ENCODE assay signal across 8 mouse cellular contexts in the genomic region with DNA sequence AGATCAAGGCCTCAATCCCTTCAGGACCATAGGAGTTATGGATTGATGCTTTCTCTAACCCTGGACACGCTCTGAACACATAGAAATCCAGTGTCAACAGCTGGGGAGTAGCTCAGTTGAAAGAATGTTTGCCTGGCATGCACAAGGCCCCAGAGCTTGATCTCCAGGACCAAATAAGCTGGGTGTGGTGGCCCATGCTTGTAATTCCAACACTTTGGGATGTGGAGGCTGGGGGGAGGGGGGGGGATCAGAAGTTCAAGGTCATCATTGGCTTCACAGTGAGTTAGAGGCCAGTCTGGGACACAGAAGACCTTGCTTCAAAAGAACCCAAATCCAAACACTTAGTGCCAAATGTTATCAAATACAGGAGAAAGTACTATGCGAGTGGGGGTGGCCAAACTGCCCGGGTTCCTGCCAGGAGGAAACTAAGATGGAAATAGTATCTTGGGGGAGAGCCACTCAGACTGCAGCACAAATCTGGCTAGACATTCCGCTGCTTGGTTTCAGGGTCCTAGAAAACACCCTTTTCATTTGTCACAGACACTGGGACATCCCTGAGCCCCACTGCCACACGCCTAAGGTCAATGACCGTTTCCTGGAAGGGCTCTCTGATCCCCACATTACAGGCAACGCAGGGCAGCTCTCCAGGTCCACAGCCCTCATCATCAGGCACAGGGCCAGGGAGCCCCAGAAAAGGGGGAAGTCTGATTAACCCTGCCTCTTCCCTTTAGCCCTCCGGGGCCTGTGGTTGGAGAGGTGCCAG. TPM values are rescaled to one million over a fixed set of nuclear protein-coding genes. Genes with fewer than 3 reads are reported as not detected.
DNase-seq lines count a peak whose midpoint lies in the region; ATAC-seq and TF ChIP-seq lines count a peak whose summit lies in the region.

No protein-coding gene starts in this region.

- H3K4me2 ChIP-seq in embryonic facial prominence, embryonic 13.5 days: peak overlapping the region; percentile 92
- H3K4me2 ChIP-seq in heart, postnatal 0 days (ENCODE audit: low read depth, low read length): peak overlapping the region; percentile 96
- peak overlapping the region; percentile 40 for H3K4me2 ChIP-seq in stomach, postnatal 0 days (replicated peaks; ENCODE audit: low read depth)

- peak overlapping the region; percentile 87 for H3K9ac ChIP-seq in embryonic facial prominence, embryonic 13.5 days
- H3K9ac ChIP-seq in heart, postnatal 0 days (replicated peaks; ENCODE audit: low read depth, low read length): peak overlapping the region; percentile 74; the same call in 1 of the 2 replicates
- H3K9ac ChIP-seq in stomach, postnatal 0 days (ENCODE audit: low read length): peak overlapping the region; percentile 38; the same call in 1 of the 2 replicates

- no peak for TF ChIP-seq CTCF in left cerebral cortex, adult 2 months (IDR thresholded peaks at IDR 0.05)
- no peak for TF ChIP-seq CTCF in heart, postnatal 0 days (IDR thresholded peaks at IDR 0.05; ENCODE audit: low read depth)
- TF ChIP-seq CTCF in stomach, postnatal 0 days (IDR thresholded peaks at IDR 0.05; ENCODE audit: low read depth): no peak

- intact Hi-C loops in left cerebral cortex, adult 2 months (cut with DNase I): no loop called here
- intact Hi-C loops in left cerebral cortex, postnatal 36 days (cut with DNase I): no loop called here

- WGBS in embryonic facial prominence, embryonic 13.5 days: 15% methylated on average over 8 of the region's 8 CpGs
- WGBS in heart, postnatal 0 days: 4% methylated on average over 8 of the region's 8 CpGs
- 9% methylated on average over 8 of the region's 8 CpGs for WGBS in stomach, postnatal 0 days

- no peaks in the 10 kb centered on the region for H3K9me3 ChIP-seq in embryonic facial prominence, embryonic 13.5 days
- no peaks in the 10 kb centered on the region for H3K9me3 ChIP-seq in heart, postnatal 0 days (replicated peaks; ENCODE audit: control insufficient read depth, low read length)
- no peaks in the 10 kb centered on the region for H3K9me3 ChIP-seq in stomach, postnatal 0 days (ENCODE audit: control insufficient read depth, low read length)

- no peak for DNase-seq in left cerebral cortex, adult 2 months (ENCODE audit: extremely low spot score in 1 of 2, low spot score in 2 of 2)
- DNase-seq in left cerebral cortex, adult 8-10 months (ENCODE audit: low spot score in 2 of 2): no peak
- peak; percentile 82 for DNase-seq in heart, postnatal 0 days (ENCODE audit: low spot score)
- DNase-seq in left cerebral cortex, postnatal 36 days (ENCODE audit: low spot score in 2 of 2): peak; percentile 61 to 64
- peak; percentile 42 for DNase-seq in stomach, postnatal 0 days (ENCODE audit: low spot score)
- no peak for DNase-seq in T-cell, adult 2 months (ENCODE audit: low spot score)

- peak overlapping the region; percentile 77; the same call in 1 of the 2 replicates for H3K27ac ChIP-seq in left cerebral cortex, adult 2 months
- peak overlapping the region; percentile 93 for H3K27ac ChIP-seq in embryonic facial prominence, embryonic 13.5 days
- peak overlapping the region; percentile 95 for H3K27ac ChIP-seq in heart, postnatal 0 days (ENCODE audit: low read depth)
- H3K27ac ChIP-seq in stomach, postnatal 0 days (replicated peaks): peak overlapping the region; percentile 76

- H3K4me1 ChIP-seq in embryonic facial prominence, embryonic 13.5 days: peaks cover 75% of the 10 kb centered on the region
- H3K4me1 ChIP-seq in heart, postnatal 0 days (ENCODE audit: control insufficient read depth, insufficient read depth): peaks cover 62% of the 10 kb centered on the region
- peaks cover 18% of the 10 kb centered on the region for H3K4me1 ChIP-seq in stomach, postnatal 0 days (replicated peaks; ENCODE audit: control insufficient read depth, insufficient read depth)

- ATAC-seq in embryonic facial prominence, embryonic 13.5 days (ENCODE audit: insufficient number of reproducible peaks, insufficient read depth, low FRiP score, low TSS enrichment, low read depth): no peak
- peak; percentile 14 for ATAC-seq in heart, postnatal 0 days (ENCODE audit: insufficient read depth, low read depth)
- ATAC-seq in megakaryocyte progenitor cell, adult 5-6 weeks (replicated peaks; ENCODE audit: poor library complexity): peak; percentile 47
- ATAC-seq in stomach, postnatal 0 days (ENCODE audit: low FRiP score, low TSS enrichment): no peak

- H3K27me3 ChIP-seq in embryonic facial prominence, embryonic 13.5 days: no peaks in the 10 kb centered on the region
- H3K27me3 ChIP-seq in heart, postnatal 0 days (ENCODE audit: control insufficient read depth, insufficient read depth, low read length): no peaks in the 10 kb centered on the region
- no peaks in the 10 kb centered on the region for H3K27me3 ChIP-seq in stomach, postnatal 0 days (ENCODE audit: control insufficient read depth, insufficient read depth, low read length)

- H3K36me3 ChIP-seq in embryonic facial prominence, embryonic 13.5 days: no peaks in the 10 kb centered on the region
- H3K36me3 ChIP-seq in heart, postnatal 0 days (replicated peaks; ENCODE audit: control insufficient read depth, insufficient read depth, low read length): no peaks in the 10 kb centered on the region
- no peaks in the 10 kb centered on the region for H3K36me3 ChIP-seq in stomach, postnatal 0 days (ENCODE audit: control insufficient read depth, insufficient read depth, low read length)

- TF ChIP-seq EP300 in heart, postnatal 0 days (IDR thresholded peaks at IDR 0.05; ENCODE audit: low read depth): 0 out of 2 replicates have a peak, but pooled peaks have one; percentile 64
- TF ChIP-seq EP300 in stomach, postnatal 0 days (optimal IDR thresholded peaks at IDR 0.05): no peak

- peak overlapping the region; percentile 75 for H3K4me3 ChIP-seq in left cerebral cortex, adult 2 months
- peak overlapping the region; percentile 79 for H3K4me3 ChIP-seq in embryonic facial prominence, embryonic 13.5 days
- H3K4me3 ChIP-seq in heart, postnatal 0 days (ENCODE audit: low read depth, low read length): peak overlapping the region; percentile 73
- peak overlapping the region; percentile 12 for H3K4me3 ChIP-seq in stomach, postnatal 0 days (ENCODE audit: low read depth, low read length)

RNA-seq across cellular contexts. Expression of gene Lrrc75a, which starts 2.4 kb away (rescaled TPM):
- total RNA-seq in left cerebral cortex, adult 2 months (2021): 10 to 100 TPM; 20.0 to 24.9 TPM
- 10 to 100 TPM; 18.8 to 21.2 (median 19.8) TPM for total RNA-seq in left cerebral cortex, adult 8-10 months (2022)
- 14.0 and 18.4 TPM in 2 replicates for polyA plus RNA-seq in embryonic facial prominence, embryonic 13.5 days (2015; fragmentation: Nextera tagmentation; extraction: Ambion mirVana)
- 33.6 and 33.9 TPM in 2 replicates for total RNA-seq in heart, postnatal 0 days (2014; rRNA removed; ENCODE audit: low replicate concordance)
- 9.3 and 9.6 TPM in 2 replicates for polyA plus RNA-seq in heart, postnatal 0 days (2015; fragmentation: Nextera tagmentation; extraction: Ambion mirVana)
- total RNA-seq in left cerebral cortex, postnatal 36 days (2021): 10 to 100 TPM; 18.7 to 21.8 TPM
- 3.6 and 4.9 TPM in 2 replicates for total RNA-seq in megakaryocyte progenitor cell, adult 5-6 weeks (2015)
- total RNA-seq in megakaryocyte progenitor cell, adult 5-6 weeks (2017): 2.2 and 4.5 TPM in 2 replicates
- 7.3 and 8.4 TPM in 2 replicates for polyA plus RNA-seq in stomach, postnatal 0 days (2015; fragmentation: Nextera tagmentation; extraction: Ambion mirVana)

RNA-seq across cellular contexts. Expression of gene Mmgt2, which starts 2.6 kb away (rescaled TPM):
- total RNA-seq in left cerebral cortex, adult 2 months (2021): 10 to 100 TPM; 21.5 to 28.4 TPM
- total RNA-seq in left cerebral cortex, adult 8-10 months (2022): 10 to 100 TPM; 21.5 to 34.3 (median 25.6) TPM
- polyA plus RNA-seq in embryonic facial prominence, embryonic 13.5 days (2015; fragmentation: Nextera tagmentation; extraction: Ambion mirVana): 60.4 and 64.0 TPM in 2 replicates
- total RNA-seq in heart, postnatal 0 days (2014; rRNA removed; ENCODE audit: low replicate concordance): 11.1 and 36.0 TPM in 2 replicates
- 38.9 and 40.6 TPM in 2 replicates for polyA plus RNA-seq in heart, postnatal 0 days (2015; fragmentation: Nextera tagmentation; extraction: Ambion mirVana)
- 10 to 100 TPM; 20.2 to 27.0 TPM for total RNA-seq in left cerebral cortex, postnatal 36 days (2021)
- total RNA-seq in megakaryocyte progenitor cell, adult 5-6 weeks (2015): 16.7 and 22.6 TPM in 2 replicates
- total RNA-seq in megakaryocyte progenitor cell, adult 5-6 weeks (2017): 13.0 and 18.5 TPM in 2 replicates
- polyA plus RNA-seq in stomach, postnatal 0 days (2015; fragmentation: Nextera tagmentation; extraction: Ambion mirVana): 30.2 and 35.9 TPM in 2 replicates

Comparison
In these comparisons a context has a peak if more than half of its experiments do, and no peak if none do; other contexts are left out.
1. DNase-seq: peak in heart, postnatal 0 days (single experiment), left cerebral cortex, postnatal 36 days (2 of 2) and stomach, postnatal 0 days (single experiment); none in left cerebral cortex, adult 2 months (0 of 2), left cerebral cortex, adult 8-10 months (0 of 2) and T-cell, adult 2 months (single experiment).
2. H3K4me3 ChIP-seq: peak in every context shown above with its lines; median percentile 79 in embryonic facial prominence, embryonic 13.5 days; 75 in left cerebral cortex, adult 2 months; 73 in heart, postnatal 0 days; 12 in stomach, postnatal 0 days.
3. ATAC-seq: peak in heart, postnatal 0 days (single experiment) and megakaryocyte progenitor cell, adult 5-6 weeks (single experiment); none in embryonic facial prominence, embryonic 13.5 days (single experiment) and stomach, postnatal 0 days (single experiment).
4. H3K4me2 ChIP-seq: peak in every context shown above with its lines; median percentile 96 in heart, postnatal 0 days; 92 in embryonic facial prominence, embryonic 13.5 days; 40 in stomach, postnatal 0 days.
5. Peak in every context shown above with its lines, with median percentiles within 50 percentile points of each other: H3K27ac ChIP-seq and H3K9ac ChIP-seq.